Mouse (Mus musculus) bone marrow, adult 2 months (tissue): ENCODE data around the gene C5ar1.

Experiments used
- CTCF ChIP-seq: fragments of 200-500 bp; IDR thresholded peaks from 2 replicates; pipeline ENCODE4 v1.5.1; 2011; ENCODE audit warnings: low read length, control low read depth; ENCODE audit not compliant: control insufficient read depth, insufficient read depth
- POLR2A ChIP-seq: fragments of 200-500 bp; IDR thresholded peaks from 2 replicates; pipeline ENCODE4 v1.6.1; 2011; ENCODE audit warnings: low read depth, mild to moderate bottlenecking, control low read depth, low read length, borderline replicate concordance; ENCODE audit not compliant: control insufficient read depth

DNA sequence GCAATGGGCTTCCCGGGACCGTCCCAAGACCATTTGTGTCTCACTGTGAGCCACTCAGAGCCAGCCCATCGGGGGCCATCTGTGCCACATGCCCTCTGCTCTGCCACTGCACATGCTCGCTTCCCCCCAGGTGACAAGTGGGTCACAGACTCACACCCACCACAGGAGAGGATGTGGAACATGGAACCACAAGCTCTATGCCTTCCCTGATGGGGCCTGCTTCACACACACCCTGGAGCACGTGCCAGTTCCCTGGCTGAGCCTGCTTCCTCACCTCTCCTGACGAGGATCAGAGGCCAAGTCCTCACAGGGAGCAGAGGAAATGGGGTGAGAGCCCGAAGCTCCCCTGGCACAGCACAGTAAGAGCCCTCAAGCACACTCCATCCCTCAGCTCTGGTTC lies 52.3 kb downstream of the C5ar1 start:
- TF ChIP-seq CTCF (no peak), POLR2A (no peak)
